Mouse (Mus musculus): Measurements from ENCODE around the gene Loxl3.

DNA sequence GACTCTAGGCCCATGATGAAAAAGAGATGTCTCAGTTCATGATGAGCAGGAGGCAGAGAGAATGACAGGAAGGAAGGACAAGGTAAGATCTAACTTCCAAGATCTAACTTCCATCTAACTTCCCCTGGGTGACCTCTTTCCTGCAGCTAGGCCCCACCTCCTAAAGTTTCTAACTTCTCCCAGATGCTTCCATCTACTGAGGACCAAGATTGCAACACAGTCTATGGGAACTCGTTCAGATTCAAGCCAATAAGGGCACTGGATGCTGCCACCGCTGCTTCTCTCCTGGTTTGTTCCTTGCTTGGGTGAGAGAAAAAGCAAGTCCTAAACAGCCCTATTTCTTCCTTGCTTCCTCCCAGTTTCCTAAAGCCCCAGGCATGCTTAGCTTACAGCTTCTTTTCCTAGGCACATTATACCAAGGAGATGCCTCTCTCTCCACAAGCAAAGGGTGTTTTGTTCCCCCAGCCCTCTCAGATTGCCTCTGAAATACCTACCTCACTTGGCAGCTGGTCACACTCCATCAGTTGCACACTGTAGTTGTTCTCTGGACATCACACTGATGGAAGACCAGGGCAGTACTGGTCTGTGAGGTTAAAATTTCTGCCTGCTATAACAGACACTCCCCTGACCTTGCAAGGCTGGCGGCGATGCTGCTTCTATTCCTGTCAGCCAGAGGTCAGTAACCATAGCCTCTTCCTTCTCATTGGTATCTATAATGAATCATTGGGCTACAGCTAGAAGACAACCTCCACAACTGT lies 13.0 kb upstream of the Loxl3 start:
- TF ChIP-seq CTCF (IDR thresholded peaks at IDR 0.05; ENCODE audit: borderline replicate concordance, extremely low read depth, insufficient read depth, insufficient read length) (no peak), POLR2A (IDR thresholded peaks at IDR 0.05; ENCODE audit: borderline replicate concordance, extremely low read depth, insufficient read depth, insufficient read length, poor library complexity, severe bottlenecking) (no peak)
